Mouse (Mus musculus): Measurements from ENCODE around the gene Tmprss7. TPM values are rescaled to one million over a fixed set of nuclear protein-coding genes. Genes with fewer than 3 reads are reported as not detected.

The Tmprss7 gene
- total RNA-seq, 2 experiments from 2014 or later = 0.67 to 1.9 TPM

GRCm38 (mm10) chr16:45685295-45685694 lies 8.2 kb downstream of the Tmprss7 start:
- no peak for DNase-seq

GRCm38 (mm10) chr16:45684815-45685214 lies 8.6 kb downstream of the Tmprss7 start:
- peak; percentile 31 to 38 for DNase-seq

GRCm38 (mm10) chr16:45676462-45676861 lies 17.0 kb downstream of the Tmprss7 start:
- DNase-seq = no peak

- no peak for DNase-seq
These were observed 23.5 kb downstream of the Tmprss7 start for GRCm38 (mm10) chr16:45670005-45670404.

- no peak for DNase-seq
These were observed 25.3 kb downstream of the Tmprss7 start for GRCm38 (mm10) chr16:45668178-45668577.

GRCm38 (mm10) chr16:45666136-45666535 lies 27.3 kb downstream of the Tmprss7 start:
- DNase-seq = no peak

GRCm38 (mm10) chr16:45662381-45662780 lies 31.1 kb downstream of the Tmprss7 start:
- no peak for DNase-seq

GRCm38 (mm10) chr16:45659596-45659995 lies 33.9 kb downstream of the Tmprss7 start:
- peak in 1 of 2 experiments; percentile 12 for DNase-seq

- no peak for DNase-seq
These were observed 35.2 kb downstream of the Tmprss7 start for GRCm38 (mm10) chr16:45658248-45658647.

GRCm38 (mm10) chr16:45657574-45658159 lies 35.8 kb downstream of the Tmprss7 start:
- no peak for DNase-seq

- no peak for DNase-seq
These were observed 39.0 kb downstream of the Tmprss7 start for GRCm38 (mm10) chr16:45654465-45654864.

GRCm38 (mm10) chr16:45653934-45654332 lies 39.5 kb downstream of the Tmprss7 start, which contains the start of gene BC016579:
Gene BC016579 (minus strand): TSS chr16:45654068.
- DNase-seq = no peak

- DNase-seq = no peak
These were observed 40.2 kb downstream of the Tmprss7 start for GRCm38 (mm10) chr16:45653009-45653933.

GRCm38 (mm10) chr16:45651497-45651896 lies 42.0 kb downstream of the Tmprss7 start:
- DNase-seq = no peak

- no peak for DNase-seq
These were observed 49.1 kb downstream of the Tmprss7 start for GRCm38 (mm10) chr16:45644380-45644779.

GRCm38 (mm10) chr16:45643944-45644343 lies 49.5 kb downstream of the Tmprss7 start:
- no peak for DNase-seq

GRCm38 (mm10) chr16:45641301-45641700 lies 52.2 kb downstream of the Tmprss7 start:
- no peak for DNase-seq

GRCm38 (mm10) chr16:45640070-45640762 lies 53.2 kb downstream of the Tmprss7 start:
- DNase-seq = no peak

- no peak for DNase-seq
These were observed 57.6 kb downstream of the Tmprss7 start for GRCm38 (mm10) chr16:45635826-45636225.

GRCm38 (mm10) chr16:45632420-45632819 lies 61.0 kb downstream of the Tmprss7 start:
- no peak for DNase-seq

GRCm38 (mm10) chr16:45630347-45630960 lies 63.0 kb downstream of the Tmprss7 start:
- peak; percentile 22 to 36 for DNase-seq

GRCm38 (mm10) chr16:45629497-45630105 lies 63.9 kb downstream of the Tmprss7 start:
- no peak for DNase-seq
